Mouse (Mus musculus): Measurements from ENCODE around the gene Ube2t. TPM values are rescaled to one million over a fixed set of nuclear protein-coding genes. Genes with fewer than 3 reads are reported as not detected.

Gene Ube2t
- polyA plus RNA-seq, 2 experiments from 2014 or later, result 5.6 to 6.3 TPM

GRCm38 (mm10) chr1:134995954-134996353 is 33.6 kb downstream of the Ube2t start:
- no peak for ATAC-seq

GRCm38 (mm10) chr1:134996471-134996870 is 34.1 kb downstream of the Ube2t start:
- ATAC-seq, result no peak

GRCm38 (mm10) chr1:134997568-134997967 is 35.2 kb downstream of the Ube2t start:
- ATAC-seq, result no peak

- no peak for ATAC-seq
Measured at GRCm38 (mm10) chr1:134998231-134998630, 35.9 kb downstream of the Ube2t start.

- ATAC-seq, result no peak
Measured at GRCm38 (mm10) chr1:135000527-135000926, 38.2 kb downstream of the Ube2t start.

GRCm38 (mm10) chr1:135003346-135003745 is 41.0 kb downstream of the Ube2t start:
- ATAC-seq, result no peak

GRCm38 (mm10) chr1:135005696-135006095 is 43.3 kb downstream of the Ube2t start:
- no peak for ATAC-seq

GRCm38 (mm10) chr1:135009833-135010232 is 47.5 kb downstream of the Ube2t start:
- ATAC-seq, result no peak

GRCm38 (mm10) chr1:135011912-135012311 is 49.5 kb downstream of the Ube2t start:
- no peak for ATAC-seq

GRCm38 (mm10) chr1:135012472-135012871 is 50.1 kb downstream of the Ube2t start:
- no peak for ATAC-seq

GRCm38 (mm10) chr1:135014921-135015445 is 52.6 kb downstream of the Ube2t start:
- no peak for ATAC-seq

- no peak for ATAC-seq
Measured at GRCm38 (mm10) chr1:135016907-135017655, 54.7 kb downstream of the Ube2t start.

- no peak for ATAC-seq
Measured at GRCm38 (mm10) chr1:135017656-135018015, 55.3 kb downstream of the Ube2t start.

GRCm38 (mm10) chr1:135019087-135019774 is 56.9 kb downstream of the Ube2t start:
- ATAC-seq, result no peak

GRCm38 (mm10) chr1:135019775-135020167 is 57.4 kb downstream of the Ube2t start:
- ATAC-seq, result no peak

- no peak for ATAC-seq
Measured at GRCm38 (mm10) chr1:135020281-135020940, 58.0 kb downstream of the Ube2t start.

- ATAC-seq, result no peak
Measured at GRCm38 (mm10) chr1:135020970-135021369, 58.6 kb downstream of the Ube2t start.

- ATAC-seq, result no peak
Measured at GRCm38 (mm10) chr1:135021936-135022335, 59.6 kb downstream of the Ube2t start.

- no peak for ATAC-seq
Measured at GRCm38 (mm10) chr1:135023583-135023982, 61.2 kb downstream of the Ube2t start.
